Mouse (Mus musculus) kidney, postnatal 25 days (tissue): ENCODE results near the gene Pqlc2.

Experiments
- DNase-seq, 2 experiments: peaks; one replicate each; pipeline ENCODE4 v3.0.0; 2021; ENCODE audit warnings: mixed read lengths in 2 of 2

The Pqlc2 gene

DNA sequence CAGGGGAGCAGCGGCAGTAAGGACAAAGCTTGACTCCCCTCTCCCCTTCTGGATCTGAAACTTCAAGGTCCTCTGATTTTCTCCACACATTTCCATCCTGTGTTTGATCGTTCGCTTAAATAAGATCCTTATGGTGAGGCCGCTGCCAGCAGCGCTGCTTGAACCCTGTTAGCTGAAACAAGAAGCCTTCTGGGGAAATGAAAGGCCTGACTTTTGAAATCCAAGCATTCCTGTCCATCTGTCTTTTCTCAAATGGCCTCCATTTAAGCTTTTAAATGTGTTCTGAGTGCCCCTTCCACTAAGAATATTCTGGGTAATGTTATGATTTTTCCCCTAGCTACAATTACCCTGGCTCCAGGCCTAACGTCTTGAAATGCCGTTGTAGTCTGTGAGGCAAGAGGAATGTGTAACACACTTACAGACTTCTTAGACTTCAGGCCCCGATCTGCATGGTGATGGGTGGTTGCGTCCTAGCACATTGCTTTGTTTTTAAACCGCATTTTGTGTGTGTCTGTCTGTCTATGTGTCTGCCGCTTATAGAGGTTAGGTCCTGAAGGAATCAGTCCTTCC lies 51.1 kb downstream of the Pqlc2 start:
- no peak for DNase-seq

DNA sequence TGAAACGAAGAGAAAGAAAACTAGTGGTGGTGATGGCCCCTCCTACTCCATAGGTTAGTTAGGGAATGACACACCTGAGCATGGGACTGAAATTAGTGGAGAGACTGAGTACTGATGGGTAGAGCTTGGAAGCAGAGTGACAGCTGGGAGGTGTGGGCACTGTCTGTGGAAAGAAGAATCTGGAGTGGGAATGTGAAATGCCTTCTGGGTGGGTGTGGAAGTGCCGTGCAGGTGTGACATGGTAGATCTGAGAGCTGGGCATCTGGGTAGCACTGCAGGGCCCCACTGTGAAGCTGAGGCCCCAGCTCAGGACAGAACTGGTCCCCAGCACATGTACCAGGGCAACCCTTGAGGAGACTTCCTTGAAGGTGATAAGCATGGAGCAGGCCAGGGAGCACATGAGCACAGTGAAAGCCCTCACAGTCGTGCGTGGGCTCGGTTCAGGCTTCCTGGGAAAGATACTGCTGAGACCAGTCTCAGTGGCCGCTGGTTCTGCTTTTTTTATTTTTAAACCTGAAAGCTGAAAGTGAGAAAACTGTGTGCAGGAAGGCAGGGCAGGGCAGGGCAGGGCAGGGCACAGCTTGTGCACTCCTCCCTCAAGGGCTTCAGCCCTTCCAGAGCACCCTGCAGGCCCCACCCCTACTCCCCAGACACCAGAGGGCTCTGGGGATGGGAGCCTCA lies 51.7 kb downstream of the Pqlc2 start:
- no peak for DNase-seq

DNA sequence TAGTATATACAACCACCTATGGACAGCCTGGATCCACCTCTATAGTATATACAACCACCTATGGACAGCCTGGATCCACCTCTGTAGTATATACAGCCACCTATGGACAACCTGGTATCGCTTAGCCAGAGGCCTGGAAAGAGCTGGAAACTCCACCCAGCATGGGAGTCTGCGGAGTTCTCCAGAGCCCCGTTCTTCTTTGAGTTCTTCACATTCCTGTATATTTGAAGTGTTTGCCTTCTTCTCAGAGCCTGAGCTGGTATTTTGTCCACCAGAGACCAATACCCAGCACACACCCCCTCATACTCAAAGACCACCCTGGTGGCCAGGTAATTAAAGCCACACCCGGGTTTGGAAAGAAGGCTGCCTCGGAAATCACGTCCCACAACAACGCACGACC lies 53.8 kb downstream of the Pqlc2 start:
- no peak for DNase-seq

DNA sequence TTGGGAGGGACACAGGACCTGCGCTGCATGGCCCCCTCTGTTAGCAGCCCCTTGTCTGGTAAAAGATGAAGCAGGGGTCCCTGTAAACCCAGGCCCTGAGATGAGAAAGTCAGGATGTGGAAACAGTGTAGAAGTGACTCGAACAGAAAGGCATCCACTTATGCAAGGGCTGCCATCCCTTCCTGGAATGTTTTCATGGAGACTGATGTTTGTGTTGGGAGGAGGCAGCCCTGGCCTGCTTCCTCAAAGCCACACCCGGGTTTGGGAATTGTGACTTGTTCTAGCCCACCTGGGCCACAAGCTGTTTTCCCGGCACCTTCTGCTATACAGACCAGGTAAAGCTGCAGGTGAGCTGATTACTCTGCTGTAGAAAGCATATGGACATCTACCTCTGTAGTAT lies 54.4 kb downstream of the Pqlc2 start:
- DNase-seq = no peak

DNA sequence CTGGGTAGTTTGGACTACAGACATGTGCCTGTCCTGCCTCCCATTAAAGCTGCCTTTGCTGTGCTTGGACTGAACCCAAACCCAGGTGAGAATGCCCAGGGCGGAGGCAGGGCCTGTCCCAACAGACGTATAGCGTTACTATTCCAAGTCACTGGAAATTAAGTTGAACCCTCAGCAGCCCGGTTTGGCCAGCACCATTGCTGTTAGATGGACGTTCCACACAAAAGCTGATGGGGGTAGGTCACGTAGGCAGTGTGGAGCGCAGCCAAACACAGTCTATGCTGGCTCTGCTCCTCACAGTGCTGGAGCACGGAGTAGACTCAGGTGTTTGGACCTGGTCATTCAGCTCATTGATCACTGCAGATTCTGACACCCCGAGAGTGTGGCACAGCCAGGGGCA lies 57.3 kb downstream of the Pqlc2 start:
- peak; percentile 26 to 48 for DNase-seq

DNA sequence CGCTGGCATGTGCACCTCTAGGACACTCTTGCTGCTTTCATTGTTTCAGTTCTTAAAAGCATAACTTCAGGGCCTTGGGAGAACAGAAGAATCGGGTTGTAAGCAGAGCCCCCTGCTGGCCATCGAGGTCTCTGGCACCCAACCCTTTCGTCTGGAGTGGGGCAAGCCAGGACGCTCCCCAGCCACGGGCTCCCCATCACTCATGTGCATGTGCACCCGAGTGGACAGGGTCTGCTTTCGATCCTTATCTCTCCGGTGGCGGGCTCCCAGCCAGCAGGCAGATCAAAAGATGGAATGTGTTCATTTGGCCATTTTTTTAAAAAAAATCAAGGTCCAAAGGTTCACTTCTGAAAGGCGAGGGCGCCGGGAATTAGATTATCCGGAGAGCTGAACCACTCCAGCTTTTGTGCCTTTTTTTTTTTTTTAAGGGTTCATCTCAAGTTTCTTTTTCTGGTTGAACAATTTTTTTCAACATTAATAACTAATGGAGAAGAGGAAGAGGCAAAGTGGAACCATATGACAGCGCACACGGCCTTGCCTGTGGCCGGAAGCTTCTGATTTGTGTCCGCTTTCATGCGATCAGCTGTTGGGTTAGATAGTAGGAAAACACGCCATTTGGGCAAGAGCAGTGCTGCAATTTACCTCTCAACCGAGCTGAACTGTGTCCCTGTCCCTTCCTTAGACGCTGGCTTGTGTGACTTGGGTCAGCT lies 58.3 kb downstream of the Pqlc2 start:
- DNase-seq = peak; percentile 84 to 88

DNA sequence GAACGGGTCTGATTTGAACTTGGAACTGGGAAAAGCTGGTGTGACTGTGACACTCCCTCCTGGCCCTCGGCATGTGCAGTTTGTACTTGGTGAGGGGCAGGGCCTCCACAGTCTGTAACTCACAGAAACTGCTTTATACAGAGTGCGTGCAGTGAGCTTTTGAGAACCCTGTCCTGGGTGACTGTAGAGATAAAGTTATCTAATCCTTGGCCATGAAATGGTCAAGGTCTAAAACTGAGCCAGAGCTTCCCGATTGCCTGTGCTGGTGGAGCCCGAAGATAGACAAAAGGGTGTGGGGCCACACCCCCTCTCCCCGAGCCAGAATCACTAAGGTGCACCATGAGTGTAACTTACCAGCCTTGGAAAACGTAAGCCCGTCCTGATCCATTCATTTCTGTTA lies 59.6 kb downstream of the Pqlc2 start:
- DNase-seq = no peak

DNA sequence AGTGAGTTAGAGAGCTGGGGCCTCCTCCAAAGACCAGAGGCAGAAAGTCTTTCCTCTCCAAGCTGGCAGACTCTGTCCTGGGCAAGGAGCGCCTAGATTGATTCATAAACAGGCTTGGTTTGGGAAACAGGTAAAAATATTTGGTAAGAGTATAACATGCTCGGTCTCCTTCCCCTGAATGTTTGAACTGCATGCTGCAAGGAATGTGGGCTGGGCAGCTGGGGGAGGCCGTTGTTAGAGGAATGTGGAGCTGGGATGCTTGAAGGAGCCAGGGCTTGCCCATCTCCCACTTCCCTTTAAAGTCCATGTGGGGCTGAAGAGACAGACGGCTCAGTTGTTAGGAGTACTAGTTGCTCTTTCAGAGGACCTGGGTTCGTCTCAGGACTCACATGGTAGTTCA lies 60.5 kb downstream of the Pqlc2 start:
- peak; percentile 26 to 55 for DNase-seq

DNA sequence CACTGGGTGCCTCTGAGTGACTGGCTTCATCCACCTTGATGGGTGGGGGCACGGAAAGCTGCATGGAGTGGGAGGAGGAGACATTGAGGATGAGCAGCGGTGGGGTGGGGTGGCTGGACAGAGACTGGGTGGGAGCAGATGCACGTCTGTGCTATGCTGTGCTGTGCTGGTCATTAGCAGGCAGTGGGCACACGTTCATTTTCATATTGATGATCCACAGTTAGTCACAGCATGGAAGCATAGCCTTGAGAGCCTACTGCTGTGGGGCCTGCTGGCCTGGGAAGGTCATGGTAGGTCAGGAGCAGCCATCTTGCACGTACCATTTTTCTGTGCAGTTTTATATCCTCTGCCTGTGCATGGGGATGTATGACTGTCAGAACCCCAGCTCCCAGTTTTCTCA lies 61.8 kb downstream of the Pqlc2 start:
- DNase-seq = no peak

DNA sequence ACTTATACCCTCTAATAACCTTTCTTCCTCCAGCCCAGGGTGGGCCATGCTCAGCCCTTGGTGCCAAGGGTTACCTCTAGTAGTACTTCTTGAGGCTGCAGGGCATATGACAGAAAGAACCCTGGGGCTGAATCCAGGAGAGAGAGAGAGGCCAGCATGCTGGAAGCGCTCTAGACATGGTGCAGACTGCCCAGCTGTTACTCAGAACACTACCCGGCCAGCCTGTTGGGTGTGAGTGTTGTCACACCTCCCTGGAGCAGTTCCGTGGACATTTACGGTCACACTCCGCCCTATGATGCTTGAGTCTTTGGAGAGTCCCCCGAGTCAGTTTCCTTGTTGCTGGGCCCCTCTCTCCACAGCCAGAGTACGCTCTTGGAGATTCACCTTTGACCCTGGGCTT lies 62.5 kb downstream of the Pqlc2 start:
- no peak for DNase-seq

DNA sequence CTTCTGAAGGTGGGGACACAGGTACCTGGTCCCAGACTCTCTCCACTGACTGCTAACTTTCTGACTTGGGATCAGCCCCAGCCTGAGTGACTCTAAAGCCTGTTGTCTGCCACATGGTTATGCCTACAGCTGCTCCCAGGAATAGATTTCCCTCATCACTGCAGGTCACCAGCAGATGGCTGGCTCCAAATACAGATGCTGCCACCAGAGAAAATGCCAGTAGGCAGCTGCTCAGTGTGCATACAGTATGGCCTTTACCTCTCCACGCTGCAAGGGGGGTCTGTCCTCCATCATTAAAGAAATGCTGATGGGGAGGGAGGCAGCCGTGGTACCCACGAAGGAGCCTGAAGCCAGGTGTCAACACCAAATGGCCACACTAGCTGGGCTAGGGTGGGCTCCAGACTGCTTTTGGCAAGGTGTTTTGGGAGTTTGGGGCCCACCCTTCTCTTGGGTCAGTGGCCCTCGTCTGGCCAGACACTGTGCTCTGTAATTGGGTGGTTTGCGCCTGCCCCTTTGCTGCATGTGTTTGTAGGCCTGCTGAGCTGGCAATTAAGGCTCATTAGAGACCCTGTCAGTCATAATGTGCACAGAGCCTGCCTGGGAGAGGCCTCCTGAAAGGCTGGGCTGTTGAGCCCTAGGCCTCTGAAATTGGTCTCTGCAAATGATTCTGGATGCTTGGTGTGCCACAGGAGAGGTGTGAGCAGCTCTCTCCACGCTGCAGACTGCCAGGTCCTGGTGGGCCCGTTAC lies 64.2 kb downstream of the Pqlc2 start:
- no peak for DNase-seq

DNA sequence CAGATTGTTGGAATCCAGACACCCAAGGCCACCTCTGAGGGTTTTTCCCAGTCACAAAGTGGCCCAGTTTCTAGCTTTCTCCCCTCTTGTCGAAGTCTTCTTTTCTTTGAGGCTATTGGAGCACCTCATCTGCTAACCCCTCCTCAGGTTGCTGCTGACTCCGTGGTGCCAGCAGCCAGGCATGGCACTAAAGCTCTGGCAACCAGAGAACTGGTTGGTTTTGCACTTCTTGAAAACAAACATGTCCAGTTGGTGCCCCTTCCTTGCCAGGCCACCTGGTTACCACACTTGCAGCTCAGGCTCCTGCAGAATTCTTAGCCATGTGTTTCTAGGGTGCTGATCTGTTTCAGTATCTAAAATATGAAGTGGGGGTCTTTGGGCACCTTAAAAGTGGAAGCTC lies 65.0 kb downstream of the Pqlc2 start:
- no peak for DNase-seq

DNA sequence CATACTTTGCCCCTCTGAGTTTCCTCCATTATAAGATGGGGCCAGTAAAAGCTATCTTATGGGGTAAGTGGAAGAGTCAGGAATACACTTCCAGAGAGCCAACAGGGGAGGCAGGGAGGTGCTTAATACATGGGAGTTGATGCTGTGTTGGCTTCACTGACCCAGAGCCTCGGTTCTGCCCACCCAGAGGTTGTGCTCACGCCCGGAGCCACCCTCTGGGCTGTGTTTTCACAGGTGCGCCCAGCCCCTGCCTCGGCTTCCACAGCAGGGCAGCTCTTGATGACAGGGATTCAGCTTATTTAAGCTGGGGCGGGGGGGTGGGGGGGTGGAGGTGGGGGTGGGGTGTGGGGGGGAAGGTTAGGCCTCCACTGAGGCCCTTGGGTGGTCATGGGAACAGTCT lies 65.7 kb downstream of the Pqlc2 start:
- DNase-seq = no peak

DNA sequence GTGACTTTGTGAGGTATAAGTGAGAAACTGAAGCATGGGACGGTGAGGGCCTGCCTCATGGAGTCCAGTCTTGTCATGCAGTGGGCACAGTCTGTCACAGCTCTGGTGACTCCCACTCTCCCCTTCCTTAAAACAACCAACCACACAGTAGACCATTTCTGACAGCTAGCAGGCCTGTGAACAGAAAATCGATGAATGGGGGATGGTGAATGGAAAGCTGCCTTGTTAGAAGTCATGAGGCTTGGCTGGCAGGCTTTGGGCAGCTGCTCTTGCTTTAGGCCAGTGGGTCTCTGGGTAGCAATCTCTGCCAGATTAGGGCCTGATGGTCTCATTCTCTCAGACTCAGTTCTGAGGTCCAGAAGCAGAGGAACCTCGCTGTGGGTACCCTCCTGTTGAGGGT lies 66.3 kb downstream of the Pqlc2 start:
- DNase-seq = no peak
